Mouse (Mus musculus) brain, embryonic 14.5 days (tissue): ENCODE measurements around the gene Eif4g3.

ENCODE experiments used
- CTCF ChIP-seq: fragments of 200-500 bp; IDR thresholded peaks from 2 replicates; pipeline ENCODE4 v1.5.1; 2012; ENCODE audit warnings: inconsistent platforms, mild to moderate bottlenecking, moderate library complexity, borderline replicate concordance; ENCODE audit not compliant: insufficient read depth, insufficient read length; ENCODE audit errors: extremely low read depth
- POLR2A ChIP-seq: fragments of 200-500 bp; IDR thresholded peaks from 2 replicates; pipeline ENCODE4 v1.6.1; 2012; ENCODE audit warnings: mild to moderate bottlenecking, inconsistent platforms, borderline replicate concordance; ENCODE audit not compliant: poor library complexity, insufficient read depth, insufficient read length, severe bottlenecking; ENCODE audit errors: extremely low read depth

DNA sequence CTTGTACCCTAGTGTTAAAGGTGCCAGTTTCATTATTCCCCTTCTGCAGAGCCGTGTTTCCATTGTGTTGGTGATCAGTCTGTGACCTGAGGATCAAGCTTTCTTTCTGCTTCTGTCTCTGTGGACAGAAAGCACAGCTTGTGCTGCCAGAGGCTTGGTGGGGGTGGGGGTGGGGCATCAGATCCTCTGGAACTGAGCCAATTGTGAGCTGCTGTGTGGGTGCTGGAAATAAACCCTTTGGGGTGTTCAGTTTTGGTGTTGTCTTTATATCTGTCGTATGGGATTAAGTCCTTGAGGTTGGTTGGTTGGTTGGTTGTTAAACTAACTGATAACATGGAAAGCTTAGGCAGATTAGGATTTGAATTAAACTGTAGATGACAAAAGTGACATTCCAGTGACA is 171.0 kb downstream of the Eif4g3 start:
- TF ChIP-seq POLR2A, result no peak
- no peak for TF ChIP-seq CTCF
